Mouse (Mus musculus): ENCODE results near the gene Dip2a.
A peak's percentile ranks its signal among the peaks of the same experiment; 100 is the strongest.

The Dip2a gene

GRCm38 (mm10) chr10:76246601-76247000 lies 98.5 kb downstream of the Dip2a start:
- no peak for DNase-seq (ENCODE audit: low read depth)

DNA sequence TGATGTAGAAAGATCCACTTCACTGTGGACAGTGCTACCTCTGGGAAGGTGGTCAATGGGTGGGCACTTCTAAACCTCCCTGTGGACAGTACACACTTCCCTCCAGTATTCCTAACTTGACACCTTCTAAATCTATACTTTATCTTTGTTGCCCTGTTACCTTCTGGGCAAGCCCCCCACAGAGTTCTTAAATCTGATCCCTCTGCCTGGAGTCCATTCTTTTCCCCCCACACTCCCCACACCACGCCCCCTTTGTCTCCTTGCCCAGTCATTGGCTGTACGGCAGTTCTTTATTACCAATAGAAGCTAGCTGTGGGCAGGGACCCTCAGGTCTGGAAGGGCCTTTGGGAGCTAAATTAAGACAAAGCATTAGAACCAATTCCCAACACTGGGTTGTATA lies 100.0 kb downstream of the Dip2a start:
- no peak for DNase-seq (ENCODE audit: low read depth)

- no peak for DNase-seq (ENCODE audit: low read depth)
Observed at GRCm38 (mm10) chr10:76239401-76239800, 105.7 kb downstream of the Dip2a start.

DNA sequence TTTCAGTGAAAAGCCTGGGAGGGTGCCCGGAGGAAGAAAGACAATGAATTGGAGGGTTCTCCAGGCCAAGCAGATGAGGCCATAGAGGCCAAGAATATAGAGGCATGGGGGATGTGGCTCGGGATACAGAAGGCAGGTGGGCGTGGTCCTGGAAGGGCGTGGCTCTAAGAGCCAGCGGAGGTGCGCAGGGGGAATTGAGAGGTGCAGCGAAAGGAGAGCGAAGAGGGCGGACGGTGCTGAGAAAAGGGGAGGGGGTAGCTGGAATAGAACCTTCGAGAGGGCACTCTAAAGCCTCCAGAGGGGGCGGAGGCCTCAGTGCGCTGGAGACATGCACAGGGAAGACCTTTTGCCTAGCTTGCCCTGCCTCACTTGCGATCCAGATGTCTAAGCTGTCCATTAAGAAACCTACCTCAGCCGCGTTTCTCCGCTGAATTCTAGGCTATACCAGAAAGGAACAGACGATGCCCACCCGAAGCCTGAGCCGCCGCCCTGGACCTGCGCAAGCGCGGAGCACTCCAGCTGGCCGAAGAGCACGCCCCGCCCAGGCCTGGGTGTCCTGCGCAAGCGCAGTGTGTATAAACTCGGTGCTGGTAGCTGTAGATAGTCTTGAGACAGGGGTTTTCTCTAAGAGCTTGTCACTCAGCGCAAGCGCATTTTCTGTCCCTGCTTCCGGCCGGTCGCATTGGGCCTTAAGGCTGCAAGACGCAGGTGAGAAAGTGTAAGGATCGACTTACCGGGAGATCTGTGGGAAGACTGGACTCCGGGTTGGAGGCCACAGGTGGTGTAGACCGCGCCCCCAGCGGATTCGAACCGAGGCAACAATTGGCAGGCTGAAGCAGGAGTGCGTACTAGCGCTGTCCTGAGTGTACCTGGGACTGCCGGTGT lies 107.5 kb downstream of the Dip2a start, which contains the start of gene Prmt2:
Prmt2 (minus strand) TSS at position 525 of the 885 bp plus-strand sequence.
- peak; percentile 91 for DNase-seq (ENCODE audit: low read depth)

GRCm38 (mm10) chr10:76229627-76230026 lies 115.5 kb downstream of the Dip2a start:
- DNase-seq (ENCODE audit: low read depth), result no peak

DNA sequence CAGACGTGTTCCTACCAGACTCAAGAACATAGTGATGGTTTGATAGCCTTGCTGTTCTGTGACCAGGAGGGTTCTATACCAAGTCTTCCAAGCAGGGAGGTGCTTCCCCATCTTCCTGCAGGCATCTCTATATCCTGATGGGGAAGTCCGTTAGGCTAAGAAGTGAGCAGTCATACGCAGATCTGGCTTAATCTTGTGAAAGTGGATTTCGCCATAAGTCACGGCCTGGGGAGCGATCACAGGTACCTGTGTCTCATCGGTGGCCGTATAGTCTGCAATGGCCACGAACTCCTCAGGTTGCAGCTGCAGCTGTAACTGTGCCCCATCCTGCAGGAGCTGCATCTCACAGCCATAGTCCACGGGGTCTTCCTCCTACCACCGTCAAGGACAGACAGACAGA lies 119.1 kb downstream of the Dip2a start:
- DNase-seq (ENCODE audit: low read depth), result no peak

GRCm38 (mm10) chr10:76218240-76218639 lies 126.9 kb downstream of the Dip2a start:
- DNase-seq (ENCODE audit: low read depth), result no peak

DNA sequence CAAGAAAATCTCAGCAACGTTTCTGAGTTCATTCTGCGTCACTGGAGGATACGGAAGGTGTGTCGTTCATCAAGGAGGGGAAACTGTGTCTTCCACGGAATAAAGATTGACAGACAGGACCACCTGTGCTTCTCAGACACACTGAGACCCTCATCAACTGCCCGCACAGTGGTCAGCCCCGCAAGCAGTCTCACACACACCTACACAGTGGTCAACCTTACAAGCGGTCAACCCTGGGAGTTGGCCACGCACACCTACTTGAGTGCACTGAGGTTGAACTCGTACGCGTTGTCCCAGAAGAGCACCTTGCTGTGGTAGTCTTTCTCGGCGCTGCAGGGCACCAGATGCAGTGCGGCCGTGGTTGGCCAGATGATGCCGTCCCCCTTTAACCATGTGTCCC lies 128.0 kb downstream of the Dip2a start:
- DNase-seq (ENCODE audit: low read depth), result no peak

DNA sequence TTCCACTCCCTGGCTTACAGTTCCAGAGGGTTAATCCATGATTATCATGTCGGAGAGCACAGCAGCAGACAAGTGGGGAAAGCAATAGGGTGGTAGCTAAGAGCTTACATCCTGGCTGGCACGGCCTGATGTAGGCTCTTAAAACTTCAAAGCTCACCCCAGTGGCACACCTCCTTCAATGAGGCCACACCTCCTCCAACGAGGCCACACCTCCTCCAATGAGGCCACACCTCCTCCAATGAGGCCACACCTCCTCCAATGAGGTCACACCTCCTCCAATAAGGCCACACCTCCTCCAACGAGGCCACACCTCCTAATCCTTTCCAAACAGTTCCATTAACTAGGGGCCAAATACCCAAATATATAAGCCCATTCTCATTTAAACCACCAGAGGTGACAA lies 130.9 kb downstream of the Dip2a start:
- DNase-seq (ENCODE audit: low read depth), result no peak

DNA sequence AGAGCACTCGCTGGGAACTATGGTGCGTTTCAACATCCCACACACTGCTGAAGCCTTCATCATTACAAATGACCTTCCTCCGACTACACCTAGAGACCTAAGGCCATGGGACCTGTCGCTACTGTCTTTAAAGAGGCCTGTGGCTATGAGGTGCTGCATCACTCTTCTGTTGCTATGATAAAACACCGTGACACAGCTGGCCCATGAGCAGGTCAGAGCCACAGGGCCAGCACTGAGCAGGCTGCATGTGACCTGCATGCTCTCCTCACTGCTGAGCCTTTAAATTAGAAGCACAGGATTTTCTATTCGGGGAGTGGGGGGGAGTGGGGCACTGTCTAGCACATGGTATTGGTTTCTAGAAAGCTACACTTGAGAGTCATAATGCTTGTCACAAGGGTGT lies 133.0 kb downstream of the Dip2a start:
- no peak for DNase-seq (ENCODE audit: low read depth)

DNA sequence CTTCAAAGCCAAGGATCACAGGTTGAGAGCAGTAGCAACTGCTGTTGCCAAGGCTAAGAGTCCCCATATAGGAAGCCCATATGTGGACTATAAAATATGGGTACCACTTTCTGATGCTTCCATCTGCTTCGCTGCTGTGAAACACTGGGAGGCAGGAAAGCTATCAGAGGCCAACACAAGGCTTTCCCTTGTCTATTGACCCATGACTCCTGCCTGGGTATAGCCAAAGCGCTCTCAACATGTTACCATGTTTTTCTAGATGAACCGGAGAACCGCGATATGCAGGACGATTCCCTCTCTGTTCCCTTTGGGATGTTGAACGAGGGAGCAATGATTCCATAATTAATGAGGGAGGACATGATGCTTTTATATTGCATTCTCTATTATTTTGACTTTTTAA lies 134.3 kb downstream of the Dip2a start:
- no peak for DNase-seq (ENCODE audit: low read depth)

Data from c-Kit-positive CD71-positive TER-119-negative erythroid progenitor cells, embryonic 14.5 days (primary cell).